Mouse (Mus musculus) adrenal gland, postnatal 36 days (tissue): ENCODE data around the gene Ino80b. TPM values are rescaled to one million over a fixed set of nuclear protein-coding genes. Genes with fewer than 3 reads are reported as not detected.

ENCODE experiments used
- DNase-seq, 2 experiments: peaks; one replicate each; pipeline ENCODE4 v3.0.0; 2021; ENCODE audit warnings: mixed read lengths in 1 of 2
- long read RNA-seq, 2 experiments: library from polyadenylated mRNA; stranded (forward); transcript quantifications; one replicate each; pipeline ENCODE4 v2.0.0; 2021; ENCODE audit warnings: borderline sequencing depth in 2 of 2
- total RNA-seq, 2 experiments: library from RNA; stranded (reverse); gene quantifications; 2 replicates each; pipeline ENCODE4 v1.2.3; 2021

Ino80b gene
- total RNA-seq = 10 to 100 TPM; 22.4 to 25.2 TPM
- long read RNA-seq, experiment 1, transcript Ino80b-202 (5 exons, 1,503 nt) = major isoform, 23 of 33 reads
- long read RNA-seq, experiment 1, partial matches to known transcripts = 8 of 33 reads
- long read RNA-seq, experiment 1, other reads (novel, unspliced or antisense) = 2 of 33 reads
- long read RNA-seq, experiment 2, transcript Ino80b-202 (5 exons, 1,503 nt) = major isoform, 9 of 11 reads
- long read RNA-seq, experiment 2, partial matches to known transcripts = 1 of 11 reads
- long read RNA-seq, experiment 2, other reads (novel, unspliced or antisense) = 1 of 11 reads

GRCm38 (mm10) chr6:83125331-83125730, at the start of gene Ino80b:
TSS of gene Ino80b (minus strand) at chr6:83125431.
- no peak for DNase-seq

- no peak for DNase-seq
These were observed 47.1 kb upstream of the Ino80b start for GRCm38 (mm10) chr6:83172240-83172920.

- DNase-seq = no peak
These were observed 45.8 kb upstream of the Ino80b start for GRCm38 (mm10) chr6:83171063-83171462.

GRCm38 (mm10) chr6:83169872-83170271, 44.6 kb upstream of the Ino80b start:
- DNase-seq = peak; percentile 56 to 72

- DNase-seq = no peak
These were observed 41.0 kb upstream of the Ino80b start for GRCm38 (mm10) chr6:83166243-83166630.

- DNase-seq = peak; percentile 96 to 97
These were observed 40.5 kb upstream of the Ino80b start, which contains the start of gene Dctn1 for GRCm38 (mm10) chr6:83165607-83166242. TSS of gene Dctn1 (plus strand) at chr6:83165920.

- no peak for DNase-seq
These were observed 39.9 kb upstream of the Ino80b start for GRCm38 (mm10) chr6:83165026-83165606.

GRCm38 (mm10) chr6:83162701-83163100, 37.5 kb upstream of the Ino80b start:
- peak; percentile 71 to 79 for DNase-seq

GRCm38 (mm10) chr6:83161921-83162641, 36.9 kb upstream of the Ino80b start:
- peak; percentile 53 to 71 for DNase-seq

GRCm38 (mm10) chr6:83161442-83161841, 36.2 kb upstream of the Ino80b start:
- DNase-seq = no peak

- peak in 1 of 2 experiments; percentile 62 for DNase-seq
These were observed 34.2 kb upstream of the Ino80b start for GRCm38 (mm10) chr6:83159456-83159855.

- DNase-seq = peak; percentile 75 to 79
These were observed 31.0 kb upstream of the Ino80b start, which contains the start of the genes Wdr54 and 1700003E16Rik for GRCm38 (mm10) chr6:83156259-83156684. TSS of gene Wdr54 (minus strand) at chr6:83156397. TSS of gene 1700003E16Rik (plus strand) at chr6:83156404.

GRCm38 (mm10) chr6:83155552-83156238, 30.5 kb upstream of the Ino80b start:
- DNase-seq = no peak

- DNase-seq = no peak
These were observed 28.3 kb upstream of the Ino80b start for GRCm38 (mm10) chr6:83153485-83153884.

- DNase-seq = no peak
These were observed 27.8 kb upstream of the Ino80b start for GRCm38 (mm10) chr6:83153038-83153437.

- no peak for DNase-seq
These were observed 26.5 kb upstream of the Ino80b start for GRCm38 (mm10) chr6:83151721-83152120.

GRCm38 (mm10) chr6:83147280-83147679, 22.0 kb upstream of the Ino80b start:
- DNase-seq = peak; percentile 56 to 59

GRCm38 (mm10) chr6:83145805-83146204, 20.6 kb upstream of the Ino80b start:
- DNase-seq = no peak

GRCm38 (mm10) chr6:83145209-83145608, 20.0 kb upstream of the Ino80b start:
- DNase-seq = no peak

GRCm38 (mm10) chr6:83142886-83143285, 17.7 kb upstream of the Ino80b start:
- no peak for DNase-seq

- DNase-seq = peak in 1 of 2 experiments; percentile 18
These were observed 17.0 kb upstream of the Ino80b start for GRCm38 (mm10) chr6:83142211-83142731.
